Mouse (Mus musculus) neural tube, embryonic 10.5 days (tissue): Measurements from ENCODE around the gene Npr3.
"Not testable (repeated sequence)": the region's sequence is repeated elsewhere in the genome, so short reads cannot be mapped to it uniquely, and the experiment has no call there.

Experiments used
- DNase-seq: peaks from one replicate; pipeline ENCODE4 v3.0.0-alpha.2; 2017; ENCODE audit warnings: low spot score; ENCODE audit errors: extremely low spot score

Npr3 gene

DNA sequence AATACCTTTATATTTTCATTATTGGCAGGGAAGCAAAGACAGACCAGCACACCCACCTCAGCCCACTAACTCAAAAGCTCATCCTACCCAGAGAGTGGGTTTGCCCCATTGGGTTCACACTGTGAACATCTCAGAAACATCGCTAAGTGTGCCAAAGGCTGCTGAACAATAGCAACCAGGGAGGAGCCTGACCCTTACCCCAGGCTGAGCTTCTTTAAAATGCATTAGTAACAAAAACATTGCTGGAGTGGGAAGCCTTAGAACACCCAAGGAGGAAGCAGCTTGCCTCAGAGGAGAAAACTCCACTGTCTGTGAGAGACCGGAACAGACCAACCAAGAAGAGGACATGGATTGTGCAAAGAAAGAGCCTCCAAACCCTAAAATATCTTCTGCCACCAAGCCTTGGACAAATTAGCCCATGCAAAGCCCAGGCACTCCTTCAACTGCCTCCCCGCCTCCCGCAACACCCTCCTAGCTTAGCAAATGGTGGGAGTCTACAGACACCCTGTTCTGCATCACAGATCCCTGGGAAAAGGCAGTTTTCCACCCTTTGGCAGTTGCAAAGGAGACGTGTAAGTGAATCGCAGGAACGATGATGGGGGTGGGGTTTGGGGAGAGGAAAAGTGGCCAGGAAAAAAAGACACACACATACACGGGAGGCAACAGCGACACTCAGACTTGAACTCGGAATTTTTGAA, 24.4 kb downstream of the Npr3 start:
- DNase-seq: peak; percentile 21

DNA sequence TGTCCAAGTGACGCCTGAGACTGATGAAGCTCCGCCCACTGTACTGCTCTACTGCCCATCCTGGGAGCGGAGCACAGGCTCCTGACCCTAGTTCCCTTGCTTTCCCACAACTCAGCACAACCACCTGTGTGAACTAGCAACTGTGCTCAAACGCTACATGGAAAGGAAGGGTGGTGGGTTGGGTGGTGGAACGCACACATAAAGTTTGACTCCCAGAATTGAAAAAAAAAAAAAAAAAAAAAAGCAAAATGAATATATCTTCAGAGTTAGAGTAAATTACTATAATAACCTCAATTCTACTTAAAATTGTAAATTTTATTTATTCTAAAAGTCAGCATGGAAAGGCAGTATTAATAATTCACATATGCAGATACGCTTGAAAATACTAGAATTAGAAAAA, 25.3 kb downstream of the Npr3 start:
- no peak for DNase-seq

DNA sequence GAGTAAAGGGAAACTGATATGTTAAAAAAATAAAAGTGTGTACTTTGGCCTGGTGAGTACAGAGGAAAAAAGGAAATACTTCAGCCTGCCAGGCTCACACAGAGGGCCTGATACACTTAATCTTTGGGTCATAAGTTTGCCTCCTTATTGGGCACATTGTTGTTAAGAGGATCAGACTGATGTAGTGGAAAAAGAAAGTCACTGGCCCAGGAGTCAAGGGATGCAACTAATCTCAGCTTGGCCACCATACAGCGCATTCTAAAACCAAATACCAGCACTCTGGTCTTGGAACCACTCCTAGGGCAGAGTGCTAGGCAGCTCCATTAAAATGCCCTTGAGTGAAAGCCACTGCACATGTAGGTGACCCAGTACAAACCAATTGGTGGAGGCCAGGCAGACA, 28.8 kb downstream of the Npr3 start:
- DNase-seq: no peak

DNA sequence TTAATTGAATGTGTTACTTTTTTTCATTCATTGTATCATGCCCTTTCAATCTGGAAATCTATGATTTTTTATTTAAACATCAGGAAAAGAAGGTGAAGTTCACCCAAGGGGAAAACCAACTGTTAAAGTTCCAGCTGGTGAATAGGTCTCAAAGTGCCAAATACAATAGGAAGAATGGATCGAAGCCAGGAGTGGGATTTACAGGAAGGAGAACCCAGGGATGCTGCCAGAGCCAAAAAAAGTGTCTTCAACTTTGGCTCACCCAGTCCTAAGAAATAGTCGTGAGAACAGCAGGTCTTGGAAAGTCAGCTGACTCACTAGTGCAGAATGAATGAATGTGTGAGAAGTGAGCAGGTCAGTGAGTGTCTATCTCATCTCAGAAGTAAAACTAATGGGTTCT, 29.8 kb downstream of the Npr3 start:
- no peak for DNase-seq

DNA sequence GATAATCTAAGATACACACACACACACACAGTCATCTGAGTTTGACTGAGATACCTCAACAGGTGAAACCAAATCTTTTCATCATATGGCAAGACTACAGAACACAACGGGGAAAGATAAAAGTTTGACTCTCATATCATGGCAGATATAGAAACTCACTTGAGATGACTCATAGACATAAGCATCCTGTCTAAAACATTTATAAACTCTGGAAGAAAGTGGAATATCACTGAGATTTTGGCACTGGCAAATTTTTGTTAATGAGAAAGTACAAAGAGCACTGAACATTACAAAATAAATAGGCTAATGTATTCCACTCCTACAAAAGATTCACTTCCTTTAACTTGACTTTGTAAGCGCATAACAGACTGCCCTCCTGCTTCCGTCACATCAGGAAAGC, 40.2 kb downstream of the Npr3 start:
- no peak for DNase-seq

DNA sequence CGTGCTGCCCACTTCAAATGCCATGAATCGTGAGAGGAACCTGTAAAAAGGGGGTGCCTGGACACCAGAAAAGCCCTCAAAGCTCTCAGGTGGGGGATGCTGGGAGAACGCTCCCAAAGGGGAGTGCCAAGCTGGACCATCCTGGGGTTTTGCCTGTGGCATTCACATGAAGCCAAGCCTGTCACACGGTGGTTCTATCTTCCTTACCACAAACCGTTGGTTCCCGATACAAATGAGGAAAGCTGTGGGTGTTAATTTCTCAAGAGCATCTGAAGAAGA, 43.6 kb downstream of the Npr3 start:
- no peak for DNase-seq

DNA sequence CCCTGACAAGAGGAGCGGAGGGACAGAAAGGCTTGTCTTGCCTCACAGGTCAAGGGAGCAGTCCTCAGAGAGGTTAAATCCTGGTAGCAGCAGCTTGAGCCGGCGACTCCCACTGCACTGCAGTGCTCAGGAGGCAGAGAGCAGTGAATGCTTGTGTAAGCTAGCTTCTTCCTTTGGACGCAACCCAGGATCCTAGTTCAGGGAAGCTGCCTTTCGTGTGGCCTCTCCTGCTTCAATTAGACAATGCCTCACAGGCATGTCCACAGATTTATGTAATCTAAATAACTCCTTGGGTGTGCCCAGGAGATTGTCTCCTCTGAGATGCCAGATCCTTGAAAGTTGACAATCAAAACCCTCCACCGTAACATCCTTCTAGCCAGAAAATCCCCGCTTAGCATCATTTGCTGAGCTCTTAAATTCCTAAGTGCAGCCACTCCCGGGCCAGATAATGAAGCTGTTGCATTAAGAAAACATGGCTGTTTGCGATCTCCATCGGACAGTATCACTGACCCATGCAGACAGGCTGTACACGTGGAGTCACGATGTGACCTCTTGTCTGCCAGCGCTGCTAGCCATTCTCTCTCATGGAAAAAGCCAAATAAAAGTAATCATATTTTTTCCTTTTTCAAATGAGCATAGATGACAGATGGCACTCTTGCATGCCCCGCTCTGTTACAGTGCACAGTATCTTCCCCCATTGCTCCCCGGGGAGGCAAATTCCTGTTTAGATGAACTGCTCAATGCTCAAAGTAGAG, 44.1 kb downstream of the Npr3 start:
- no peak for DNase-seq

DNA sequence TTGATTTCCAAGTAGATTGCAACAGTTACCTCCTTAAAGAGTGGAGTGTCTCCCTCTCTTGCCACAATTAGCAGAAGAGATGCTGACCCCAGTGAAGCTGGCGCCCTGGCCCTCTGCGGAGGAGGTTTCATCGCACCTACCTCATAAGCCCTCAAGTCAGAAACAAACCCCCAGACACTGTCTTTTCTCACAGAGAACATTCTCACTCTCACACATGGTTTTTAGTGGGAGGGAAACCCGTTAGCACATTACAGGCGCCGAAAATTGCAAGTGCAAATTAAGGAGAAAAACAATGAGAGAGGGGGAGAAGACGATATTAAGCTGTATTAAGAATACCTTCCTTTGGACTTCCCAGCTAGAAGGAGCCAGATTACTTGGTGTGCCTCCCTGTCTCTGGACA, 44.8 kb downstream of the Npr3 start:
- DNase-seq: no peak

DNA sequence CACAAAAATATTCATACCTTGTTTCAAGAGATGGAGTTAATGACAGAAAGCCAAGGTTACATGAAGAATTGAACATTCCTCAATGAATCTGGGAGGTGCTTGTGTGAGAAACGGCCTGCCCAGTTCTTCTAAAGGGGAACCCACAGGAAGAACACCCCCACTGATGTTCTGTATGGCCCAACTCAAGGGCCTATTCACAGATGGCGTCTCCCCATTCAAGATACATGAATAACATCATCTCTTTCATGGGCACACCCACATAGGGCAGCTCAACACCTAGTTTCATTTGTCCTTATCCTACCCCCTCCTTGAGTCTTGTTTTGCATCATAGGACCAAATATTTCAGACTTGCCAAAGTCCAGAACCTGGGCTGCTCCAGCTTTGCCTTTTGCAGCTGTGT, 46.8 kb downstream of the Npr3 start:
- no peak for DNase-seq

DNA sequence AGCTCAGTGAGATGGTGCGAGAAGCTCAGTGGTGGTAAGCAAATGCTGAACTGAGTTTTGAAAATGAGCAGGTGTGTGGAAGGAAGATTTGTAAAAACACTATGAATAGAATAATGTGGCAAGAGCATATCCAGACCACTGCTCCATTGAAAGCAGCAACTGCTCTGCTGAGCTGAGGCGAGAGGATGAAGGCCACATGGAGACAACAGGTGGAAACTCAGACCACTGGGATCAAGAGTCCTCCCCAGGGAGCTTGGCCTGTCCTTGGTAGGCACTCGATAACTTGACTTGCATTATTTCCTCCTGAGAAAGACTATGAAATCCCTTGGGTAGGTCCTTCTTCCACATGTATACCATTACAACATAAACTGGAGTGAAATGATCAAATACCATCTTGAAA, 47.3 kb downstream of the Npr3 start:
- DNase-seq: no peak

DNA sequence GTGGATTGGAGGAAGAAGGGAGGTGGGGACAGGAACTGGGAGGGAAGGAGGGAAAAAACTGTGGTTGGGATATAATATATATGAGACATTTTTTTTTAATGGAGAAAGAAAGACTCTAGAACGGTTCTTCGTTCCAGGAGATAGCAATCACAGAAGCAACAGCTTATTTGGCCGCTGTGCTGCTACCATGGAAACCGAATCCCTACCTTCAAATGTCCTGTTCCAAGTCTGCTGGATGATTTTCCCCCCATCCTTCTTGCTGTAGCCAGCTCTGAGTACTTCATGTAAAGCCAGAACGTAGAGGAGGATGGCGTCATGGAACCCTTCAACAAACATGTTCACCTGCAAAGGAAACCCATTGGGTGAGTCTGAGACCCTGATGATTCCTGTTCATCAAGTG, 48.7 kb downstream of the Npr3 start:
- no peak for DNase-seq

DNA sequence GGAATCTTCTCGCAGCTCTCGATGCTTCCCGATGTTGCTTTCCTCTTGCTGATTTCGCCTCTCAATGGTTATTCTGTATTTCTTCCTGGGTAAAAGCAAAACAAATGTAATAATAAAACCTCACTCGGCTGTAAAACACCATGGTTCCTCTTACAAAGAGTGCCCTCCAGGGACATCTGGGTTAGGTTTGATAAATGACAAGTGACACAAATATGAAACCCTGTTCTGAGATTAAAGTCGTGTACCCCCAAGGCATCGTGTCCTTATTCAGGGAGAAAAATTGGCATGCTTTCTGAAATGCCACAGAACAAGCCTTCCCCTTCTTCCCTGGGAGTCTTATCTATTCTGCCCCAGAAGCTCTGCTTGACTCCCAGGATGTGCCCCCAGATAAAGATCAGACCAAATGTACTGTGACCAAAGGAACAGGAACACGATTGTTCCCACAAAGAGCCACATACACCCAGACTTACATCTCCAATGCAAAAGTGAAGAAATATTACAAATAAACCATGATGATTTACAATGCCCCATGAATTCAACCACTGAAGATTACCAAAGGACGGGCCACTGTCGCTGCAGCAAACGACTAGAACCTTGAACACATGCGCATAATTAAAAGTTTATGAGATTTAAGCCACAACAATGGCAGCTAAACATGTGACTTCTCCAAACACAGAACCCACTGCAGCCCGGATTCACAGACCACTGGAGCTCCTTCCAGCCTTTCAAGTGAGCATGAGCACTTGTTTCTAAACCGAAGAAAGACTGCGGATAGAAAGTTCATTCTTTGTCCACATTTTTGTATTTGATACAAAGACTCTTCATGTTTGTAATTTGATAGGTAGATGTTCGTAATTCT, 61.7 kb downstream of the Npr3 start:
- no peak for DNase-seq

DNA sequence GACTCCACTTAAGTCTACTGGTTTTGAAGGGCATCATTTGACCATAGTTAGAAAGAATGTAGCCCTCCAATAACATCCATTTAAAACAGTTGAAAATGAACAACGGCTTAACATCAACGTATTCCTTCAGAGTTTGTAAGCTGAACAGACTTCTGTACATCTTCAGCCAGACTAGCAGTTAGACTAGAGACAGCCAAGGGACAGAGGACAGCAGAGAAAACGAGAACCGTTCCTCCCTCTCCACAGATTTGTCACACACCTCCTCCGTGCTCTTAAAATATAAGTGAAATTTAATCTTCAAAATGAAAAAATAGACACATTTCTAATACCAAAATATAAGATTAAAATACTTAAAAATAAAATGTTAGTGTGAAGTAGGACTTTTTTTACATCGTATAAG, 63.0 kb downstream of the Npr3 start:
- DNase-seq: no peak

DNA sequence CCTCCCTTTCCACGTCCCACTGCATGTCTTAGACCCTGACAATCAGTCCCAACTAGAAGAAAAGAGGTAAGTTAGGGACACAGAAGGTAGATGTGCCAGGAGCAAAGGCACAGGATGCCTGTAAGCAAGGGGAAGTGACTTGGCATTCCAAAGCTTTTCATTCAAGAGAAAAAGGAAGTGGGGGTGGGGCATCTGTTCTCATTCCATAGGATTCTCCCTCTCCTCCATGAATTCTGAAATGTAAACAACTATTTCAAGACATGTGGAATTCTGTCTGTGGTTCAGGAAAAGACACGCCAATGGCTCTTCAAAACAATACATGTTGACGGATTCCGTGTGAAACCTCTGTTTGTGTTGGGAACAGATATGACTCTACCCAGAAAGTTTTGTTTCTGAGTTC, 65.3 kb downstream of the Npr3 start:
- no peak for DNase-seq

DNA sequence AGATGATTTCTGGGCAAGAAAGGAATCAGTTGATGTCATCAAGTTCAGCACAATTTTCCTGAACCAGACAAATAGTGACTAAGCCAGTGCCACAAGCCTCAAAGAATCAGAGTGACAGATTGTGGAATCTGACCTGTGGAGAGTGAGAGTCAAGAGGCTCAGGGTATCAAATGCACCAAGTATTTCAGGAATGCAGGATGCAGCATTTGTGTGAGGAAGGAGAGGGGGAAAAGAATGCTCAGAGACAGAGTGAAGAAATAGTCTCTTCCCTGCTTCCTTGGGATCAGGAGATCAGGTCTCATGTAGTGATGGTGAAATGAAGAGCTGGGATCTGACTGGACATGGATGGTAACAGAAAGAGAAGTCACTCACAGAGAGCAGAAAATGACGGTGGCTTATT, 71.2 kb downstream of the Npr3 start:
- no peak for DNase-seq

DNA sequence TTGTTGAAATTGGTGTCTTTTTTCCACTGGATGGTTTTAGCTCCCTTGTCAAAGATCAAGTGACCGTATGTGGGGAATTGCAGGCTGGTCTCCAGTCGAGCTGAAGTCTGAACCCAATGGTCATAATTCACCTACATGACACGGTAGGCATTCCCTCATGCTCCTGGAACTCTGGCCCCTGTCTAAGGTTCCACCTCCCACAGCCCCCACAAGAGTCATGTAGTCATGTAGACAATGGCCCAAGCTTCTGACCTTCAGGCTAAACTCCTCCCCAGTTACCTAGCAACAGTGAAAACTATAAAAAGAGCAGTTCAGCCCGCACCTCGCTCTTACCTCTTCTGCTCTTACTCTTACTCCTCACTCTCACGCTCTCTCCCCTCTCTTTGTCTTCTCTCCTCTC, 84.7 kb downstream of the Npr3 start:
- DNase-seq: not testable (repeated sequence)

DNA sequence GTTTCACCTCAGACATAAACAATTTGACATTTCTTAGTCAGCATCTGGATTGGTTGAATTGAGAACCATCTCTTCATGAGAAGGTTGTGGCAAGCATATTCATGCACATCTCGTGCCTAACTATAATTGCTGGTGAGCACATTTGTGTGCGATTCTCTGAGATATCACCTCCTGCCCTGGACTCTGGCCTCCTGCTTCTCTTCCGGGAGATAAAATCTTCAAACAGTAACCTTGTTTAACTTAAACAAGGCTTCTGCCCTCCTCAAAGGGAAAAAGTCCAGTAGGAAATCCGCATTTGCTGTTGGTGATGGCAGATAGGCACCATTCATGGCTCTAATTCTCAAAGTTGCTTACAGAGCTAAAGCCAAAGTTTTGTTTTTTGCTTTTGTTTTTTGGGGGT, 91.5 kb downstream of the Npr3 start:
- DNase-seq: no peak

DNA sequence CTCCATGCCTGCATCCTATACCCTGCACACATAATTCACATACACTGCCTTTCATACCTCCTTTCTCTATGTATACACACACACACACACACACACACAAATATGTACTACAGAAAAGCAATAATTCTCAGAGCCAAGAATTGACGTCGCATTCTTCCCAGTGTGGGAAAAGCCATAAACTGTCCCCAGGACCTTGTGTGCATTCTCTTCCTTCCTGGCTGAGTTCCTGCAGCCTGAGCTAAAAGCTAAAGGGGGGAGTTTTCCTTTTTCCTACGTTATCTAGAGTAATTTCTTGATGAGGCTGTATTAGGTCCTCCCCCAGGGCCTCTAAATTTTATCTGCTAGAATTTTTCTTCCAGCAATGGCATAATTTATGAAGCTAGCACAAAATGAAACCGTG, 103.5 kb downstream of the Npr3 start:
- DNase-seq: no peak

DNA sequence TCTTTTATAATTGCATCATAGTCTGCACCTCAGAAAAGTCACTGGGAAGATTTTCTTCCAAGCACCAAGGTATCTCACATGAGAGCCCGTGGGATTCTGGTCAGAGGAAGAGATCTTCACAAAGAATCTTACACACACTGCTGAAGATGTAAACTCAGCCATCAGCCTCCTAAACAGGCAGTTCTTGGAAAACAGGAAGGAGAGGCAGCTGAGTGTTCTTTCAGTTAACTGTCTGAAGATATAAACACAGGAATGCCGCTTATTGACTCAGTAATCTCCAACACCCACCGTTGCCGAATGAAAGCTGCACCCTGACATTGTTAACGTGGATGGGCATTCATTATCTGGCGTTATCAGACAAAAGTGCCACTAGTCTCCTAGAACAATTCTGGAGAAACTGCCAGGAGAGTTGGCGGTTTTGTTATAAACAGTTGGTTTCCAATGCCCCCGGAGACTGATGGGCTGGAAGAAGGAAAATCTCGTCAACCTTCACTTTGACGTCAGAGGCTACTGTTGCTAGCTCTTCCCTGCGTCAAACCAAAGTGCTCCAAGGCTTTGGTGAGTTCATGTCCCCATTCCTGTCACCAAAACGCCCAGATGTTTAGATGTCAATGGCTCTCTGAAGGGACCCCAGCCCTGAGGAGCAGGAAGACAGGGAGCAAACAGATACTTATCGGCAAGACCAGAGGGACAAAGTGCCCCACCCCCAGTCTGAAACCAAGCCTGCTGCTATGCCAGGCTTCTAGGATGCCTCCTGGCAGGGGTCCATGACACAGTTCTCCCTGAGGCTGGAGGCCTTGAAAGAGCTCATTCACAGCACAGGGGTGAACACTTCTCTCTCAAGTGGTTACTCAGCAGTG, 105.0 kb downstream of the Npr3 start:
- DNase-seq: no peak

DNA sequence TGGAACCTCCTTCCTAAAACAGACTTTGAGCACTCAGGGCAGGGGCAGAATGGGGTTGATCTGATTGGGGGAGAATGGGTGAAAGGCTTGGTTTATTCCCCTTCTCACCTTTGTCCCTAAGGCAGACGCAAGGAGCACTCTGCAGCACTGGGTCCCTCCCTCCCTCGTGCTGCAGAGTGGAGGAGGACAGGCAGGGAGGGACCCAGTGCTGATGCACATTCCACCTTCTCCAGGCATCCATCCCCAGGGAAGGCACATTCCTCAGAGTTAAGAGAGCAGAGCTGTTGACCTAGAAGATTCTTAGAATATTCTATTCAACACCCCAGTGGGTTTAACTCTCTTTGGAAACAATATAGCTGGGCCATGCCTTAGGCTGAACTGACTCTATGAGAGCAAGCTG, 112.5 kb downstream of the Npr3 start:
- DNase-seq: no peak
